Mouse (Mus musculus) forebrain, embryonic 15.5 days (tissue): Measurements from ENCODE around the gene Nek6. TPM values are rescaled to one million over a fixed set of nuclear protein-coding genes. Genes with fewer than 3 reads are reported as not detected.

Source experiments
- ATAC-seq: fragments of 200-750 bp; cut with Nextera tagmentation; replicated peaks from 2 replicates; pipeline ENCODE4 v1.8.0; 2017; ENCODE audit warnings: mild to moderate bottlenecking, moderate TSS enrichment, moderate library complexity
- H3K27ac ChIP-seq: fragments of 300-500 bp; sonication (generic); replicated peaks from 2 replicates; pipeline ENCODE4 v1.5.1; 2015; ENCODE audit warnings: mild to moderate bottlenecking, inconsistent platforms
- H3K27me3 ChIP-seq: fragments of 300-500 bp; sonication (generic); 2 replicates; pipeline ENCODE4 v1.6.1; 2015; ENCODE audit warnings: inconsistent platforms
- H3K36me3 ChIP-seq: fragments of 300-500 bp; sonication (generic); 2 replicates; pipeline ENCODE4 v1.6.1; 2015; ENCODE audit warnings: mild to moderate bottlenecking, inconsistent platforms
- H3K4me1 ChIP-seq: fragments of 300-500 bp; sonication (generic); 2 replicates; pipeline ENCODE4 v1.6.1; 2015; ENCODE audit warnings: inconsistent platforms
- H3K4me2 ChIP-seq: fragments of 300-500 bp; sonication (generic); replicated peaks from 2 replicates; pipeline ENCODE4 v1.6.1; 2015; ENCODE audit warnings: mild to moderate bottlenecking, inconsistent platforms
- H3K4me3 ChIP-seq: fragments of 300-500 bp; sonication (generic); 2 replicates; pipeline ENCODE4 v1.5.1; 2015; ENCODE audit warnings: mild to moderate bottlenecking, inconsistent platforms
- H3K9ac ChIP-seq: fragments of 300-500 bp; sonication (generic); replicated peaks from 2 replicates; pipeline ENCODE4 v1.6.1; 2015; ENCODE audit warnings: mild to moderate bottlenecking, inconsistent platforms
- H3K9me3 ChIP-seq: fragments of 300-500 bp; sonication (generic); 2 replicates; pipeline ENCODE4 v1.6.1; 2016; ENCODE audit warnings: inconsistent platforms
- WGBS: fragments of 180-500 bp; shearing (Covaris S2); methylation state at CpG from one replicate; pipeline ENCODE4 v1.1.7; 2015; ENCODE audit warnings: mixed read lengths; 5-methylcytosine and 5-hydroxymethylcytosine counted together
- polyA plus RNA-seq: library from polyadenylated mRNA; unstranded; fragments of >200 nt; fragmentation: Nextera tagmentation; extraction: Ambion mirVana; gene quantifications from 2 replicates; pipeline ENCODE4 v1.2.1, GENCODE M21; 2015

The Nek6 gene
- 90.0 and 110 TPM in 2 replicates for polyA plus RNA-seq

GRCm38 (mm10) chr2:38511487-38512307 is at the start of gene Nek6:
Gene Nek6 (plus strand): TSS chr2:38511643.
- Histone ChIP-seq H3K4me1 (peaks cover 51% of the 10 kb centered on the region), H3K4me2 (peak within 1 kb of the TSS; percentile 62), H3K36me3 (no peaks in the 10 kb centered on the region), H3K27me3 (no peaks in the 10 kb centered on the region), H3K27ac (peak within 1 kb of the TSS; percentile 86), H3K9ac (peak within 1 kb of the TSS; percentile 67), H3K9me3 (no peaks in the 10 kb centered on the region), H3K4me3 (peak within 1 kb of the TSS; percentile 60)
- ATAC-seq, result peak; percentile 58
- WGBS, result under 1% methylated on average over 86 of the region's 90 CpGs

GRCm38 (mm10) chr2:38462323-38462722 is 49.1 kb upstream of the Nek6 start:
- Histone ChIP-seq H3K36me3 (no peaks in the 10 kb centered on the region), H3K4me2 (no peak overlapping the region), H3K9me3 (no peaks in the 10 kb centered on the region), H3K27me3 (no peaks in the 10 kb centered on the region), H3K27ac (no peak overlapping the region), H3K4me3 (no peak overlapping the region), H3K9ac (no peak overlapping the region), H3K4me1 (peaks cover 27% of the 10 kb centered on the region)
- ATAC-seq, result no peak
- WGBS, result 43% methylated on average over 3 of the region's 3 CpGs

- no peaks in the 10 kb centered on the region for H3K36me3 ChIP-seq
- no peak overlapping the region for H3K27ac ChIP-seq
- H3K4me1 ChIP-seq, result no peaks in the 10 kb centered on the region
- no peak overlapping the region for H3K4me2 ChIP-seq
- H3K9ac ChIP-seq, result no peak overlapping the region
- H3K4me3 ChIP-seq, result no peak overlapping the region
- 91% methylated on average over 4 of the region's 4 CpGs for WGBS
- no peaks in the 10 kb centered on the region for H3K9me3 ChIP-seq
- H3K27me3 ChIP-seq, result no peaks in the 10 kb centered on the region
- ATAC-seq, result no peak
These were observed 42.6 kb upstream of the Nek6 start for GRCm38 (mm10) chr2:38468845-38469244.

GRCm38 (mm10) chr2:38471745-38472144 is 39.7 kb upstream of the Nek6 start:
- no peak overlapping the region for H3K4me3 ChIP-seq
- H3K4me1 ChIP-seq, result no peaks in the 10 kb centered on the region
- WGBS, result 89% methylated on average over 5 of the region's 5 CpGs
- no peak overlapping the region for H3K27ac ChIP-seq
- H3K36me3 ChIP-seq, result no peaks in the 10 kb centered on the region
- H3K9ac ChIP-seq, result no peak overlapping the region
- H3K4me2 ChIP-seq, result no peak overlapping the region
- no peak for ATAC-seq
- no peaks in the 10 kb centered on the region for H3K27me3 ChIP-seq
- H3K9me3 ChIP-seq, result no peaks in the 10 kb centered on the region

- Histone ChIP-seq H3K9me3 (no peaks in the 10 kb centered on the region), H3K4me1 (no peaks in the 10 kb centered on the region), H3K9ac (no peak overlapping the region), H3K4me2 (no peak overlapping the region), H3K27ac (no peak overlapping the region), H3K27me3 (no peaks in the 10 kb centered on the region), H3K36me3 (no peaks in the 10 kb centered on the region), H3K4me3 (no peak overlapping the region)
- no peak for ATAC-seq
These were observed 38.6 kb upstream of the Nek6 start for GRCm38 (mm10) chr2:38472829-38473228.

GRCm38 (mm10) chr2:38476871-38477496 is 34.5 kb upstream of the Nek6 start:
- Histone ChIP-seq H3K27ac (no peak overlapping the region), H3K4me2 (no peak overlapping the region), H3K9ac (no peak overlapping the region), H3K4me1 (no peaks in the 10 kb centered on the region), H3K9me3 (no peaks in the 10 kb centered on the region), H3K4me3 (no peak overlapping the region), H3K27me3 (no peaks in the 10 kb centered on the region), H3K36me3 (no peaks in the 10 kb centered on the region)
- ATAC-seq, result no peak
- 81% methylated on average over 9 of the region's 9 CpGs for WGBS

GRCm38 (mm10) chr2:38477497-38477873 is 34.0 kb upstream of the Nek6 start:
- Histone ChIP-seq H3K4me3 (no peak overlapping the region), H3K4me2 (no peak overlapping the region), H3K36me3 (no peaks in the 10 kb centered on the region), H3K27me3 (no peaks in the 10 kb centered on the region), H3K9me3 (no peaks in the 10 kb centered on the region), H3K4me1 (no peaks in the 10 kb centered on the region), H3K27ac (no peak overlapping the region), H3K9ac (no peak overlapping the region)
- 88% methylated on average over 9 of the region's 9 CpGs for WGBS
- no peak for ATAC-seq

- H3K27ac ChIP-seq, result no peak overlapping the region
- no peak for ATAC-seq
- no peak overlapping the region for H3K4me3 ChIP-seq
- WGBS, result 91% methylated on average over 4 of the region's 4 CpGs
- no peaks in the 10 kb centered on the region for H3K27me3 ChIP-seq
- H3K9ac ChIP-seq, result no peak overlapping the region
- no peaks in the 10 kb centered on the region for H3K9me3 ChIP-seq
- no peaks in the 10 kb centered on the region for H3K36me3 ChIP-seq
- H3K4me1 ChIP-seq, result no peaks in the 10 kb centered on the region
- H3K4me2 ChIP-seq, result no peak overlapping the region
These were observed 32.8 kb upstream of the Nek6 start for GRCm38 (mm10) chr2:38478683-38479082.

GRCm38 (mm10) chr2:38479541-38479940 is 31.9 kb upstream of the Nek6 start:
- ATAC-seq, result no peak
- Histone ChIP-seq H3K36me3 (no peaks in the 10 kb centered on the region), H3K9ac (no peak overlapping the region), H3K4me3 (no peak overlapping the region), H3K27me3 (no peaks in the 10 kb centered on the region), H3K4me1 (no peaks in the 10 kb centered on the region), H3K4me2 (no peak overlapping the region), H3K27ac (no peak overlapping the region), H3K9me3 (no peaks in the 10 kb centered on the region)
- 84% methylated on average over 3 of the region's 3 CpGs for WGBS

GRCm38 (mm10) chr2:38481166-38481778 is 30.2 kb upstream of the Nek6 start:
- H3K27ac ChIP-seq, result no peak overlapping the region
- no peaks in the 10 kb centered on the region for H3K27me3 ChIP-seq
- H3K9me3 ChIP-seq, result no peaks in the 10 kb centered on the region
- no peaks in the 10 kb centered on the region for H3K4me1 ChIP-seq
- peak; percentile 64; the same call in 1 of the 2 replicates for ATAC-seq
- no peak overlapping the region for H3K4me2 ChIP-seq
- H3K4me3 ChIP-seq, result no peak overlapping the region
- WGBS, result 81% methylated on average over 6 of the region's 6 CpGs
- H3K9ac ChIP-seq, result no peak overlapping the region
- no peaks in the 10 kb centered on the region for H3K36me3 ChIP-seq

- no peak overlapping the region for H3K9ac ChIP-seq
- H3K27me3 ChIP-seq, result no peaks in the 10 kb centered on the region
- H3K9me3 ChIP-seq, result no peaks in the 10 kb centered on the region
- 90% methylated on average over 3 of the region's 3 CpGs for WGBS
- H3K27ac ChIP-seq, result no peak overlapping the region
- no peak overlapping the region for H3K4me3 ChIP-seq
- ATAC-seq, result no peak
- no peak overlapping the region for H3K4me2 ChIP-seq
- H3K36me3 ChIP-seq, result no peaks in the 10 kb centered on the region
- H3K4me1 ChIP-seq, result no peaks in the 10 kb centered on the region
These were observed 29.3 kb upstream of the Nek6 start for GRCm38 (mm10) chr2:38482122-38482521.

GRCm38 (mm10) chr2:38483058-38483704 is 28.3 kb upstream of the Nek6 start:
- H3K4me3 ChIP-seq, result no peak overlapping the region
- no peak overlapping the region for H3K9ac ChIP-seq
- no peaks in the 10 kb centered on the region for H3K36me3 ChIP-seq
- no peaks in the 10 kb centered on the region for H3K9me3 ChIP-seq
- WGBS, result 86% methylated on average over 7 of the region's 7 CpGs
- H3K4me2 ChIP-seq, result no peak overlapping the region
- H3K27ac ChIP-seq, result no peak overlapping the region
- H3K27me3 ChIP-seq, result no peaks in the 10 kb centered on the region
- no peak for ATAC-seq
- no peaks in the 10 kb centered on the region for H3K4me1 ChIP-seq
